Mouse (Mus musculus) intestine, embryonic 16.5 days (tissue): Measurements from ENCODE around the gene Zkscan4. TPM values are rescaled to one million over a fixed set of nuclear protein-coding genes. Genes with fewer than 3 reads are reported as not detected.
"Not testable (repeated sequence)": the region's sequence is repeated elsewhere in the genome, so short reads cannot be mapped to it uniquely, and the experiment has no call there.

ENCODE experiments used
- ATAC-seq: fragments of 200-750 bp; cut with Nextera tagmentation; 2 replicates; pipeline ENCODE4 v1.8.0; 2017; ENCODE audit warnings: moderate TSS enrichment, moderate library complexity
- H3K27ac ChIP-seq: fragments of 300-500 bp; sonication (generic); 2 replicates; pipeline ENCODE4 v1.5.1; 2014; ENCODE audit warnings: mild to moderate bottlenecking, low read length
- H3K27me3 ChIP-seq: fragments of 300-500 bp; sonication (generic); replicated peaks from 2 replicates; pipeline ENCODE4 v1.6.1; 2014; ENCODE audit warnings: low read length, control low read depth, mixed read lengths; ENCODE audit not compliant: control insufficient read depth, insufficient read depth
- H3K36me3 ChIP-seq: fragments of 300-500 bp; sonication (generic); 2 replicates; pipeline ENCODE4 v1.6.1; 2014; ENCODE audit warnings: low read length, control low read depth; ENCODE audit not compliant: control insufficient read depth, insufficient read depth
- H3K4me1 ChIP-seq: fragments of 300-500 bp; sonication (generic); 2 replicates; pipeline ENCODE4 v1.6.1; 2014; ENCODE audit warnings: low read length, control low read depth, mixed read lengths; ENCODE audit not compliant: control insufficient read depth, insufficient read depth
- H3K4me2 ChIP-seq: fragments of 300-500 bp; sonication (generic); 2 replicates; pipeline ENCODE4 v1.6.1; 2014; ENCODE audit warnings: low read depth, low read length, control low read depth
- H3K4me3 ChIP-seq: fragments of 300-500 bp; sonication (generic); 2 replicates; pipeline ENCODE4 v1.5.1; 2014; ENCODE audit warnings: mild to moderate bottlenecking, low read length
- H3K9ac ChIP-seq: fragments of 300-500 bp; sonication (generic); 2 replicates; pipeline ENCODE4 v1.6.1; 2014; ENCODE audit warnings: low read depth, low read length
- H3K9me3 ChIP-seq: fragments of 300-500 bp; sonication (generic); 2 replicates; pipeline ENCODE4 v1.6.1; 2016; ENCODE audit warnings: low read length, control low read depth; ENCODE audit not compliant: control insufficient read depth
- WGBS: fragments of 180-500 bp; shearing (Covaris S2); extraction: QIAGEN DNeasy Blood & Tissue Kit; methylation state at CpG from one replicate; pipeline ENCODE4 v1.1.7; 2014; 5-methylcytosine and 5-hydroxymethylcytosine counted together
- polyA plus RNA-seq: library from polyadenylated mRNA; unstranded; fragments of >200 nt; fragmentation: Nextera tagmentation; extraction: Ambion mirVana; gene quantifications from 2 replicates; pipeline ENCODE4 v1.2.1, GENCODE M21; 2015

The Zkscan4 gene
- polyA plus RNA-seq, result 2.4 and 2.5 TPM in 2 replicates

DNA sequence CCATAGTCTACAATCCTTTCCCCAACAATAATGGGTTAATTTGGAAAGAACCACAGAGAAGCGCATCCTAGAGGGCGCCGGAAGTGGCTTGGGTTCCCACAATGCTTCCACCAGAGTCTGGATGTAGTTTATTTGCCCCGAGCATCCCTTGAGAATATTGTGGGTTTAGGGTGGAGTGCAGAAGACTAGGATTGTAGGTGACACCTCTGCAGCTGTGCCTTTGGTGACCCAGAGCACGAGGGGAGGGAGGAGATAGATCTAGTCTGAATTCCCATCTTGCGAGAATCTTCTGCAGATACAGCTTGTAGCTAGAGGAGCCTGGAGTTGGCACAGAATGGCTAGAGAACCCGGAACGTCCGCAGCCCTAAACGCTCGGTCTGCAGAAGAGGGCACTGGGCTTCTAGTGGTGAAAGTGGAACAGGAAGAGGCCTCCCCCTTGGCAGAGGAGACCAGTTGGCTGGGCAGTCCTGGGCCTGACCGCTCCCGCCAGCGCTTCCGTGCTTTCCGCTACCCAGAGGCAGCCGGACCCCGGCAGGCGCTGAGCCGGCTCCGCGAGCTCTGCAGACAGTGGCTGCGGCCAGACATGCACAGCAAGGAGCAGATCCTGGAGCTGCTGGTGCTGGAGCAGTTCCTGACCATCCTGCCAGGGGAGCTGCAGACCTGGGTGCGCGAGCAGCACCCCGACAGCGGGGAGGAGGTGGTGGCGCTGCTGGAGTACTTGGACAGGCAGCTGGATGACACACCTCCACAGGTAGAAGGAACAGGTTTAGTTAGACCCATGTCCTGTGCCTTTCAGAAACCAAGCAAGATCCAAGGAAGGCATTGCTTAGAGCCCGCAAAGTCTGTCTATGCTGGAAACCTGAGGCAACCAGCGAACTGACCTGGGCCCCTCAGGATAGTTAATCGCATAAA is at the start of gene Zkscan4, which contains the start of gene Gm10065:
Gene Zkscan4, plus strand, starts transcription at position 149 of the 912 bp plus-strand sequence.
Gene Gm10065, minus strand, starts transcription at position 683 of the 912 bp plus-strand sequence.
- ATAC-seq, result peak; percentile 88
- Histone ChIP-seq H3K9ac (peak within 1 kb of the TSS; percentile 73), H3K27ac (peak within 1 kb of the TSS; percentile 77), H3K4me3 (peak within 1 kb of the TSS; percentile 67), H3K4me2 (peak within 1 kb of the TSS; percentile 72)
- H3K9me3 ChIP-seq, H3K36me3 ChIP-seq, H3K4me1 ChIP-seq, H3K27me3 ChIP-seq: not testable (repeated sequence)
- WGBS, result 4% methylated on average over 31 of the region's 31 CpGs

GRCm38 (mm10) chr13:21435476-21435875 is 43.2 kb upstream of the Zkscan4 start:
- Histone ChIP-seq H3K4me1 (peaks cover 7% of the 10 kb centered on the region), H3K9ac (no peak overlapping the region), H3K4me2 (no peak overlapping the region), H3K9me3 (no peaks in the 10 kb centered on the region), H3K4me3 (no peak overlapping the region), H3K36me3 (no peaks in the 10 kb centered on the region), H3K27me3 (no peaks in the 10 kb centered on the region), H3K27ac (no peak overlapping the region)
- 86% methylated on average over 4 of the region's 4 CpGs for WGBS
- ATAC-seq, result no peak

GRCm38 (mm10) chr13:21440503-21441206 is 38.1 kb upstream of the Zkscan4 start, which contains the start of gene Pgbd1:
Gene Pgbd1, minus strand, starts transcription at chr13:21441058.
- Histone ChIP-seq H3K4me2 (peak within 1 kb of the TSS; percentile 90), H3K9ac (peak within 1 kb of the TSS; percentile 78), H3K36me3 (no peaks in the 10 kb centered on the region), H3K4me3 (peak within 1 kb of the TSS; percentile 58), H3K9me3 (no peaks in the 10 kb centered on the region), H3K4me1 (peaks cover 7% of the 10 kb centered on the region), H3K27ac (peak within 1 kb of the TSS; percentile 81), H3K27me3 (no peaks in the 10 kb centered on the region)
- WGBS, result 1% methylated on average over 32 of the region's 32 CpGs
- peak; percentile 95 for ATAC-seq

- Histone ChIP-seq H3K9ac (peak overlapping the region; percentile 78), H3K36me3 (no peaks in the 10 kb centered on the region), H3K27me3 (no peaks in the 10 kb centered on the region), H3K9me3 (no peaks in the 10 kb centered on the region), H3K4me3 (peak overlapping the region; percentile 58), H3K27ac (peak overlapping the region; percentile 81), H3K4me2 (peak overlapping the region; percentile 90), H3K4me1 (peaks cover 7% of the 10 kb centered on the region)
- 17% methylated on average over 10 of the region's 10 CpGs for WGBS
- ATAC-seq, result no peak
Observed at GRCm38 (mm10) chr13:21441207-21441572, 37.5 kb upstream of the Zkscan4 start.

- 91% methylated on average over 9 of the region's 9 CpGs for WGBS
- Histone ChIP-seq H3K4me2 (no peak overlapping the region), H3K9ac (no peak overlapping the region), H3K27ac (no peak overlapping the region), H3K4me1 (peaks cover 5% of the 10 kb centered on the region), H3K9me3 (no peaks in the 10 kb centered on the region), H3K27me3 (no peaks in the 10 kb centered on the region), H3K4me3 (no peak overlapping the region), H3K36me3 (no peaks in the 10 kb centered on the region; the same call in 1 of the 2 replicates)
- no peak for ATAC-seq
Observed at GRCm38 (mm10) chr13:21446796-21447195, 31.9 kb upstream of the Zkscan4 start.

GRCm38 (mm10) chr13:21447856-21448614 is 30.7 kb upstream of the Zkscan4 start:
- Histone ChIP-seq H3K4me1 (peaks cover 9% of the 10 kb centered on the region), H3K9me3 (no peaks in the 10 kb centered on the region), H3K27me3 (no peaks in the 10 kb centered on the region), H3K36me3 (no peaks in the 10 kb centered on the region; the same call in 1 of the 2 replicates), H3K27ac (peak overlapping the region; percentile 26), H3K9ac (peak overlapping the region; percentile 39; the same call in 1 of the 2 replicates), H3K4me2 (0 out of 2 replicates have a peak overlapping the region, but pooled peaks have one; percentile 27), H3K4me3 (0 out of 2 replicates have a peak overlapping the region, but pooled peaks have one; percentile 5)
- 62% methylated on average over 16 of the region's 16 CpGs for WGBS
- ATAC-seq, result peak; percentile 82

DNA sequence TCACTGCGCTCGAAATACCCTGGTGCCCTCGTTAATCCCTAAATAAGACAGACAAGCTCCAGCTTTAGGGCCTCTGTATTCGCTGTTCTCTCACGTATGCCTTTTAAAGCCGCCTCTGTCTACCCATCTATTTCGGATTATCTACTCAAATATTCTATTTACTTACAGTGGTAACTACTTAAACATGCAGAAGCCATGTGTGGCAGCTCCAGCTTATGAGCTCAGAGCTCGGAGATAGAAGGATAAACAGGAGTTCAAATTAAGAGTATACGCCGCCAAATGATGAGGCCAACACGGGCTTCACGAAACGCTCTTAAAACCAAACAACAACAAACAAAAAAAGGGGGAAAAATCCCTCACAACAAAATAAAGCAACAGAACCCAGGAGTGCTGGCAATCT is 25.7 kb upstream of the Zkscan4 start:
- Histone ChIP-seq H3K27me3 (no peaks in the 10 kb centered on the region), H3K9ac (peak overlapping the region; percentile 88), H3K4me1 (peaks cover 12% of the 10 kb centered on the region), H3K9me3 (no peaks in the 10 kb centered on the region), H3K4me2 (peak overlapping the region; percentile 82), H3K36me3 (no peaks in the 10 kb centered on the region), H3K4me3 (peak overlapping the region; percentile 77), H3K27ac (peak overlapping the region; percentile 85)
- peak; percentile 6; the same call in 1 of the 2 replicates for ATAC-seq
- 2% methylated on average over 13 of the region's 13 CpGs for WGBS

- Histone ChIP-seq H3K27me3 (no peaks in the 10 kb centered on the region), H3K9me3 (no peaks in the 10 kb centered on the region), H3K4me1 (peaks cover 11% of the 10 kb centered on the region; the same call in 1 of the 2 replicates), H3K4me2 (peak within 1 kb of the TSS; percentile 82), H3K27ac (peak within 1 kb of the TSS; percentile 85), H3K9ac (peak within 1 kb of the TSS; percentile 88), H3K36me3 (no peaks in the 10 kb centered on the region), H3K4me3 (peak within 1 kb of the TSS; percentile 77)
- ATAC-seq, result peak; percentile 87
- under 1% methylated on average over 23 of the region's 23 CpGs for WGBS
Observed at GRCm38 (mm10) chr13:21453449-21453848, 25.3 kb upstream of the Zkscan4 start, which contains the start of gene Zscan26. Gene Zscan26, minus strand, starts transcription at chr13:21453730.
